Mouse (Mus musculus): Measurements from ENCODE around the gene Pp2d1. TPM values are rescaled to one million over a fixed set of nuclear protein-coding genes. Genes with fewer than 3 reads are reported as not detected.

The Pp2d1 gene
- polyA plus RNA-seq, 1 experiment from 2014 or later, result 0.49 TPM

GRCm38 (mm10) chr17:53502966-53503365, 36.3 kb downstream of the Pp2d1 start:
- H3K27ac ChIP-seq (replicated peaks), result no peak overlapping the region
- no peaks in the 10 kb centered on the region for H3K27me3 ChIP-seq (replicated peaks; ENCODE audit: low read depth, poor library complexity, severe bottlenecking)
- 90% methylated on average over 2 of the region's 2 CpGs for WGBS
- H3K4me3 ChIP-seq, result no peak overlapping the region
- no peak for DNase-seq (ENCODE audit: low spot score)
- no peaks in the 10 kb centered on the region for H3K4me1 ChIP-seq
- no peaks in the 10 kb centered on the region for H3K9me3 ChIP-seq
- peaks cover 83% of the 10 kb centered on the region for H3K36me3 ChIP-seq (replicated peaks)

- DNase-seq (ENCODE audit: low spot score), result no peak
- Histone ChIP-seq H3K36me3 (replicated peaks) (peaks cover 90% of the 10 kb centered on the region), H3K27ac (replicated peaks) (no peak overlapping the region), H3K9me3 (no peaks in the 10 kb centered on the region), H3K27me3 (replicated peaks; ENCODE audit: low read depth, poor library complexity, severe bottlenecking) (no peaks in the 10 kb centered on the region), H3K4me1 (no peaks in the 10 kb centered on the region), H3K4me3 (no peak overlapping the region)
- 95% methylated on average over 1 of the region's 1 CpGs for WGBS
These were observed 50.3 kb downstream of the Pp2d1 start for GRCm38 (mm10) chr17:53489007-53489378.

- Histone ChIP-seq H3K4me1 (no peaks in the 10 kb centered on the region), H3K27ac (replicated peaks) (no peak overlapping the region), H3K9me3 (no peaks in the 10 kb centered on the region), H3K4me3 (no peak overlapping the region), H3K36me3 (replicated peaks) (peaks cover 89% of the 10 kb centered on the region), H3K27me3 (replicated peaks; ENCODE audit: low read depth, poor library complexity, severe bottlenecking) (no peaks in the 10 kb centered on the region)
- no peak for DNase-seq (ENCODE audit: low spot score)
- 89% methylated on average over 4 of the region's 4 CpGs for WGBS
These were observed 50.8 kb downstream of the Pp2d1 start for GRCm38 (mm10) chr17:53488291-53489006.

- Histone ChIP-seq H3K36me3 (replicated peaks) (peaks cover 18% of the 10 kb centered on the region), H3K9me3 (no peaks in the 10 kb centered on the region), H3K27ac (replicated peaks) (0 out of 2 replicates have a peak overlapping the region, but pooled peaks have one; percentile 96), H3K27me3 (replicated peaks; ENCODE audit: low read depth, poor library complexity, severe bottlenecking) (no peaks in the 10 kb centered on the region), H3K4me1 (peaks cover 23% of the 10 kb centered on the region), H3K4me3 (peak overlapping the region; percentile 95)
- no peak for DNase-seq (ENCODE audit: low spot score)
- 57% methylated on average over 7 of the region's 7 CpGs for WGBS
These were observed 58.8 kb downstream of the Pp2d1 start for GRCm38 (mm10) chr17:53480433-53480832.

GRCm38 (mm10) chr17:53479604-53480041, 59.6 kb downstream of the Pp2d1 start:
- H3K36me3 ChIP-seq (replicated peaks), result peaks cover 10% of the 10 kb centered on the region
- H3K27ac ChIP-seq (replicated peaks), result peak overlapping the region; percentile 96
- H3K9me3 ChIP-seq, result no peaks in the 10 kb centered on the region
- peak; percentile 72 for DNase-seq (ENCODE audit: low spot score)
- peaks cover 23% of the 10 kb centered on the region for H3K4me1 ChIP-seq
- peak overlapping the region; percentile 95 for H3K4me3 ChIP-seq
- H3K27me3 ChIP-seq (replicated peaks; ENCODE audit: low read depth, poor library complexity, severe bottlenecking), result no peaks in the 10 kb centered on the region
- under 1% methylated on average over 33 of the region's 33 CpGs for WGBS

GRCm38 (mm10) chr17:53478858-53479603, 60.2 kb downstream of the Pp2d1 start, which contains the start of gene Rab5a:
Gene Rab5a, plus strand, starts transcription at chr17:53479234.
- peaks cover 23% of the 10 kb centered on the region for H3K4me1 ChIP-seq
- H3K27ac ChIP-seq (replicated peaks), result peak within 1 kb of the TSS; percentile 96
- no peaks in the 10 kb centered on the region for H3K9me3 ChIP-seq
- DNase-seq (ENCODE audit: low spot score), result peak; percentile 99
- no peaks in the 10 kb centered on the region for H3K27me3 ChIP-seq (replicated peaks; ENCODE audit: low read depth, poor library complexity, severe bottlenecking)
- H3K36me3 ChIP-seq (replicated peaks), result peaks cover 4% of the 10 kb centered on the region; the same call in 1 of the 2 replicates
- H3K4me3 ChIP-seq, result peak within 1 kb of the TSS; percentile 95
- WGBS, result under 1% methylated on average over 82 of the region's 82 CpGs

GRCm38 (mm10) chr17:53478066-53478857, 61.0 kb downstream of the Pp2d1 start:
- H3K4me3 ChIP-seq, result peak overlapping the region; percentile 95
- no peaks in the 10 kb centered on the region for H3K36me3 ChIP-seq (replicated peaks)
- no peaks in the 10 kb centered on the region for H3K9me3 ChIP-seq
- peaks cover 23% of the 10 kb centered on the region for H3K4me1 ChIP-seq
- 9% methylated on average over 15 of the region's 15 CpGs for WGBS
- H3K27ac ChIP-seq (replicated peaks), result peak overlapping the region; percentile 96
- DNase-seq (ENCODE audit: low spot score), result no peak
- H3K27me3 ChIP-seq (replicated peaks; ENCODE audit: low read depth, poor library complexity, severe bottlenecking), result no peaks in the 10 kb centered on the region

- no peak for DNase-seq (ENCODE audit: low spot score)
- H3K27me3 ChIP-seq (replicated peaks; ENCODE audit: low read depth, poor library complexity, severe bottlenecking), result no peaks in the 10 kb centered on the region
- 0 out of 2 replicates have a peak, but pooled peaks cover 3% of the 10 kb centered on the region for H3K4me1 ChIP-seq
These were observed 70.6 kb downstream of the Pp2d1 start for GRCm38 (mm10) chr17:53468697-53469096.

GRCm38 (mm10) chr17:53465569-53465968, 73.7 kb downstream of the Pp2d1 start:
- Histone ChIP-seq H3K27ac (replicated peaks) (no peak overlapping the region), H3K4me3 (no peak overlapping the region), H3K27me3 (replicated peaks; ENCODE audit: low read depth, poor library complexity, severe bottlenecking) (no peaks in the 10 kb centered on the region), H3K9me3 (no peaks in the 10 kb centered on the region), H3K4me1 (peaks cover 11% of the 10 kb centered on the region), H3K36me3 (replicated peaks) (no peaks in the 10 kb centered on the region)
- no peak for DNase-seq (ENCODE audit: low spot score)
- 60% methylated on average over 4 of the region's 4 CpGs for WGBS

More at GRCm38 (mm10) chr17:53468697-53469096, 70.6 kb downstream of the Pp2d1 start:
- no peaks in the 10 kb centered on the region for H3K36me3 ChIP-seq (replicated peaks)
- H3K4me3 ChIP-seq, result no peak overlapping the region
- no peak overlapping the region for H3K27ac ChIP-seq (replicated peaks)
- H3K9me3 ChIP-seq, result no peaks in the 10 kb centered on the region

- DNase-seq (ENCODE audit: low spot score), result no peak
- Histone ChIP-seq H3K4me3 (peak overlapping the region; percentile 56), H3K4me1 (peaks cover 11% of the 10 kb centered on the region), H3K36me3 (replicated peaks) (no peaks in the 10 kb centered on the region), H3K9me3 (no peaks in the 10 kb centered on the region), H3K27ac (replicated peaks) (peak overlapping the region; percentile 75), H3K27me3 (replicated peaks; ENCODE audit: low read depth, poor library complexity, severe bottlenecking) (no peaks in the 10 kb centered on the region)
- 24% methylated on average over 8 of the region's 9 CpGs for WGBS
These were observed 75.8 kb downstream of the Pp2d1 start for GRCm38 (mm10) chr17:53463496-53463840.

- Histone ChIP-seq H3K27ac (replicated peaks) (peak within 1 kb of the TSS; percentile 75), H3K4me3 (peak within 1 kb of the TSS; percentile 56), H3K9me3 (no peaks in the 10 kb centered on the region), H3K27me3 (replicated peaks; ENCODE audit: low read depth, poor library complexity, severe bottlenecking) (no peaks in the 10 kb centered on the region), H3K4me1 (peaks cover 11% of the 10 kb centered on the region), H3K36me3 (replicated peaks) (no peaks in the 10 kb centered on the region)
- peak; percentile 89 for DNase-seq (ENCODE audit: low spot score)
- 20% methylated on average over 26 of the region's 26 CpGs for WGBS
These were observed 76.4 kb downstream of the Pp2d1 start, which contains the start of gene Efhb for GRCm38 (mm10) chr17:53462603-53463495. Gene Efhb, minus strand, starts transcription at chr17:53463321.
